Mouse (Mus musculus) left cerebral cortex, adult 9 months (tissue): ENCODE measurements around the gene Olfr74.
"Not testable (repeated sequence)": the region's sequence is repeated elsewhere in the genome, so short reads cannot be mapped to it uniquely, and the experiment has no call there.

Source experiments
- DNase-seq, 2 experiments: peaks; one replicate each; pipeline ENCODE4 v3.0.0; 2022; ENCODE audit warnings: low spot score in 2 of 2

Olfr74 gene

GRCm38 (mm10) chr2:87974563-87974962 is at the start of gene Olfr74:
Olfr74 (minus strand) TSS chr2:87974663.
- no peak for DNase-seq

- not testable (repeated sequence) for DNase-seq
Observed at GRCm38 (mm10) chr2:88022474-88022873, 48.0 kb upstream of the Olfr74 start, which contains the start of gene Olfr1161. Olfr1161 (plus strand) TSS chr2:88022774.

GRCm38 (mm10) chr2:88007515-88008318 is 33.3 kb upstream of the Olfr74 start, which contains the start of gene Olfr1160:
Olfr1160 (minus strand) TSS chr2:88008268.
- no peak for DNase-seq

GRCm38 (mm10) chr2:87989813-87990212 is 15.3 kb upstream of the Olfr74 start, which contains the start of gene Olfr1158:
Olfr1158 (plus strand) TSS chr2:87990113.
- DNase-seq = no peak

- no peak for DNase-seq
Observed at GRCm38 (mm10) chr2:87968199-87968598, 6.3 kb downstream of the Olfr74 start, which contains the start of gene Olfr1157. Olfr1157 (minus strand) TSS chr2:87968299.

- no peak for DNase-seq
Observed at GRCm38 (mm10) chr2:87953000-87953399, 21.5 kb downstream of the Olfr74 start, which contains the start of gene Olfr1156. Olfr1156 (minus strand) TSS chr2:87953100.

- DNase-seq = no peak
Observed at GRCm38 (mm10) chr2:87945037-87945436, 29.4 kb downstream of the Olfr74 start, which contains the start of gene Olfr1155. Olfr1155 (minus strand) TSS chr2:87945137.
